Mouse (Mus musculus) left cerebral cortex, postnatal 36 days (tissue): ENCODE data around the gene Gm15080. TPM values are rescaled to one million over a fixed set of nuclear protein-coding genes. Genes with fewer than 3 reads are reported as not detected.
"Not testable (repeated sequence)": the region's sequence is repeated elsewhere in the genome, so short reads cannot be mapped to it uniquely, and the experiment has no call there.

Experiments
- DNase-seq, 2 experiments: peaks; one replicate each; pipeline ENCODE4 v3.0.0; 2021 to 2022; ENCODE audit warnings: low spot score in 2 of 2, mixed read lengths in 1 of 2
- intact Hi-C: fragments of 180-260 bp; cut with DNase I; formaldehyde crosslinking; loops from one replicate; pipeline ENCODE4 v1.15.1; 2025
- total RNA-seq, 2 experiments: library from RNA; stranded (reverse); gene quantifications; 2 replicates each; pipeline ENCODE4 v1.2.3; 2021

Gene Gm15080
- total RNA-seq, result not detected

- DNase-seq, intact Hi-C loops: not testable (repeated sequence)
These were observed at the start of gene Gm15080 for GRCm38 (mm10) chrX:147992693-147993092. Gm15080 (plus strand) TSS chrX:147992993.

Other genes with a start within 250 kb of the Gm15080 start
- not detected for gene Gm15128, start 227.0 kb upstream of the Gm15080 start, total RNA-seq
- not detected for gene Gm15107, start 187.7 kb downstream of the Gm15080 start, total RNA-seq